Mouse (Mus musculus) megakaryocyte-erythroid progenitor cell, adult 5-6 weeks (primary cell): ENCODE results near the gene Hemk1. TPM values are rescaled to one million over a fixed set of nuclear protein-coding genes. Genes with fewer than 3 reads are reported as not detected.

ENCODE experiments used
- ATAC-seq: replicated peaks from 2 replicates; pipeline ENCODE4 v1.8.0; 2016; ENCODE audit warnings: mild to moderate bottlenecking, inconsistent platforms; ENCODE audit not compliant: severe bottlenecking, poor library complexity, low FRiP score, low TSS enrichment
- total RNA-seq, 2 experiments: library from RNA; stranded (forward) in 1 of 2; stranded (reverse) in 1 of 2; fragments of 200-1000, 215-1000 nt in 1 of 2; fragments of >200 nt in 1 of 2; fragmentation: Nextera tagmentation in 1 of 2; gene quantifications; 2 replicates each; pipeline ENCODE4 v1.2.3; 2014 to 2017

The Hemk1 gene
- total RNA-seq, 2 experiments from 2014 or later = 4.9 to 18.8 TPM

DNA sequence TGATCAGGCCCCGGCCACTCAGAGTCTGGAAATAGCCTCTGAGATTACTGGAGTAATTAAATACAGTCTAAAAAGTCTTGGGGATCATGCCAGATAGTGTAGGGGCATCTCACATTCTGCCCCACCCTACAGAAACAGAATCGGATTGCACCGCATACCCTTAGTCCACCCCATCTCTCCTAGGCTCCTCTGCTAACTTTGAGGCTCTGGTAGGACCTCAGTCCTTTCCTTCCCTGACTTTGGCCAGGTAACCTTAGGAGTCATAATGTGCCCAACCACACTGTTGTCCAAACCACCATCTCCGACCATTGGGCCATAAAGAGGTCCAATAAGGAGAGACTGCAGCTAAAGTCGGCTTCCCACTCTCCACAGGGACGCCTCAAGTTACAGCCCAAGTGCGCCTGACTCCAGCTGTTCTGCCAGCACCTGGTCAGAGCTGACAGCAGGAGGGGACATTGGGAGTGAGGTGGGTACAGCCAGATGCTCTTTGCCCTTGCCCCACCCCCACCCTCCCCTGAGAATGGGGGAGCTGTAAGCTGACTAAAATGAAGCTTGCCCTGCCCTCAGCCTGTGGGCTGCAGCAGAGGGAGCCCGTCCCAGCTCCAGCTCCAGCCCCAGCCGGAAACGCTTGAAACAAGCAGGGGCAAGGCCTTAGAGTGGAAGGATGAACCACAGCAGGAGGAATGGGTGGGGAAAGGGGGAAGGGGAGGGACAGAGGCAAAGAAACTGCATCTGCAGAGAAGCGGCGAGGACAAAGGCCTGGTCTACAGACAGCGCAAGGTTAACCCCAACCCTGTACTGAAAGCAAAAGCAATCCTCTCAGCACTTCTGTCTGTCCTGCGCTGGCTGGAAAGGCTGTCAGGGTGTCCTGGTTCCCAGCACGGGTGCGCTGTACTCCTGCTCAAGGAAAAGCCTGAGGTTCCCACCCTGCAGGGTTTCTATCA, 58.5 kb downstream of the Hemk1 start:
- ATAC-seq = peak; percentile 14; the same call in 1 of the 2 replicates

DNA sequence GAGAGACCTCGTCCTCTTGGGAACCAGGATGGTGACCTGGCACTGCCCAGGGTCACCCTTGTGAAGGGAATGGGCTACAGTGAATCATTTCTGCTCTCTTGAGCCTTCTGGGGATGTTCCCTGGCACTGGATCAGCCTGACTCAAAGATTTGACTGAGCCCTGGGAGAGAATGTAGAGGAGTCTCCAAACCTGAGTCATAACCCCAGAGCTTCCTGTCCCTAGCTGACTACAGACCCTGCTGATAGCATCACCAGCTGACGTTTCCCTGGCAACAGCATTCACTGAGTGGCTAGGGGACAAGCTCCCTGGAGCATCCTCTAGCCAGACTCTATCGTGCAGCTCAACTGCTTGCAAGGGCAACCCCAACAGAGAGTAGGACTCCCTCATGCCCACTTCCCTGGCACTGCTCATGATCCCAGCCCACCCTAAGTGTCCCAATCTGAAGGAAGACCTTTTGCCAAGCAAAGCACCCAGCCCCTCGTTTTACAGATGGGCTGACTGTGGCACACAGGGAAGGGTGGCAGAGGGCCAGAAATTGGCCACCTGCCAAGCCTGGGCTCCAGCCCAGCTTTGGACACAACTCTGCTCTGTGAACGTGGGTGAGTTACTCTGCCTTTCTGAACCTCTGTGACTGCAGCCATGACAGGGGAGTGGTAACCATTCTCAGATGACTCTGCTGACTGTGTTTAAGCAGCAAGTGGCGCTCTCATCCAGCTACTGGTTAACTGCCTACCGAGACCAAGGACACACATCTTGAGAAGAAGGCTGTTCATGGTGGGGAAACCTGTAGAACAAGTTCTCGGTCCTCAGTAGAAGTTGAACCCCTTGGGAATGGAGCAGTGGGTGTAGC, 59.4 kb downstream of the Hemk1 start:
- peak; percentile 23; the same call in 1 of the 2 replicates for ATAC-seq

DNA sequence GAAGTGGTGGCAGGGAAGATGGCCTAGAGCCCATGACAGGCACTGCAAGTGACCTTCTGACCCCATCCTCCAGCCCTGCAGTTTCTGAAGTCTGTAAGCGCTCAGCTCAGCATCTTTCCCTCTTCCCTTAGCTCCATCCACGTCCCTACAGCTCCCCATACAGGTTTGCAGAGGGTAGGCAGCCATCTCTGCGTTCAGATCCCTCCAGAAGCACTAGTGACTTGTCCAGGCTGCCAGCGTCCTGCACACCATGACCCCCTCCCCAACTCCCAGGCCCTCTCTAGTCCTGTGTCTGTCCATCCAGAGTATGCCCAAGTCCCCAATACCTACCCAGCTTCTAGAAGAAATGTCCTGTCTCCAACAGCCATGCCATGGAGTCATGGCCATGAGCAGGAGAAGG, 60.0 kb downstream of the Hemk1 start:
- no peak for ATAC-seq

DNA sequence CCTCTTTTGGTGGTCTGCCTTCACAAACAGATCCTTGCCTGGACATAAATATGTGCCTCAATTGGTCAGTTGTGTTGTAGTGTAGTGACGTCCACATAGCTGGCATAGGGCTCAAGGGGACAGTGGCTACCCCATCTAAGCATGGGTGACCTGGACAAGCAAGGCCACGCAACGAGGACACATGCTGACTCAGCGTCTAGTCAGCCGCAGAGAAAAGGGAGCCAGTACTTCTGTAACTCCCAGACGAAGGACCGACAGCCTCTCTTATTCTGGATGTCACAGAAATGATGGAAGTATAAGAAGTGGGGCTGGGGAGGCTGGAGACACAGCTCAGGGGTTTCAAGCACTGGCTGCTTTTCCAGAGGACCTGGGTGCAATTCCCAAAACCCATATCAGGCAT, 60.5 kb downstream of the Hemk1 start:
- ATAC-seq = no peak

Other genes with a start within 250 kb of the Hemk1 start
- 0.09 TPM in 1 of 2 replicates, not detected in the other for gene Dock3, start 106.4 kb downstream of the Hemk1 start, total RNA-seq (2014; fragmentation: Nextera tagmentation)
- gene Dock3, start 106.4 kb downstream of the Hemk1 start, total RNA-seq (2017) = not detected in 2 replicates
- 26.8 and 34.0 TPM in 2 replicates for gene Mapkapk3, start 48.5 kb downstream of the Hemk1 start, total RNA-seq (2014; fragmentation: Nextera tagmentation)
- 26.9 and 31.6 TPM in 2 replicates for gene Mapkapk3, start 48.5 kb downstream of the Hemk1 start, total RNA-seq (2017)
- gene Cish, start 42.3 kb downstream of the Hemk1 start, total RNA-seq (2014; fragmentation: Nextera tagmentation) = 2.9 and 9.3 TPM in 2 replicates
- 1.2 and 1.6 TPM in 2 replicates for gene Cish, start 42.3 kb downstream of the Hemk1 start, total RNA-seq (2017)
- not detected in 2 replicates for gene 6430571L13Rik, start 2.3 kb upstream of the Hemk1 start, total RNA-seq (2014; fragmentation: Nextera tagmentation)
- gene 6430571L13Rik, start 2.3 kb upstream of the Hemk1 start, total RNA-seq (2017) = 0.47 TPM in 1 of 2 replicates, not detected in the other
- 0.10 TPM in 1 of 2 replicates, not detected in the other for gene Cacna2d2, start 61.3 kb upstream of the Hemk1 start, total RNA-seq (2014; fragmentation: Nextera tagmentation)
- not detected in 2 replicates for gene Cacna2d2, start 61.3 kb upstream of the Hemk1 start, total RNA-seq (2017)
- gene Tmem115, start 195.6 kb upstream of the Hemk1 start, total RNA-seq (2014; fragmentation: Nextera tagmentation) = 15.0 and 18.4 TPM in 2 replicates
- gene Tmem115, start 195.6 kb upstream of the Hemk1 start, total RNA-seq (2017) = 13.3 and 15.7 TPM in 2 replicates
- gene Cyb561d2, start 203.8 kb upstream of the Hemk1 start, total RNA-seq (2014; fragmentation: Nextera tagmentation) = 5.3 and 16.6 TPM in 2 replicates
- 14.5 and 15.0 TPM in 2 replicates for gene Cyb561d2, start 203.8 kb upstream of the Hemk1 start, total RNA-seq (2017)
- gene Nprl2, start 203.9 kb upstream of the Hemk1 start, total RNA-seq (2014; fragmentation: Nextera tagmentation) = 14.8 and 19.1 TPM in 2 replicates
- gene Nprl2, start 203.9 kb upstream of the Hemk1 start, total RNA-seq (2017) = 7.5 and 8.7 TPM in 2 replicates
- not detected in 2 replicates for gene Zmynd10, start 208.9 kb upstream of the Hemk1 start, total RNA-seq (2014; fragmentation: Nextera tagmentation)
- not detected in 2 replicates for gene Zmynd10, start 208.9 kb upstream of the Hemk1 start, total RNA-seq (2017)
- gene Rassf1, start 213.2 kb upstream of the Hemk1 start, total RNA-seq (2014; fragmentation: Nextera tagmentation) = 24.6 and 29.3 TPM in 2 replicates
- 32.8 and 40.3 TPM in 2 replicates for gene Rassf1, start 213.2 kb upstream of the Hemk1 start, total RNA-seq (2017)
- 27.2 and 33.6 TPM in 2 replicates for gene Tusc2, start 224.9 kb upstream of the Hemk1 start, total RNA-seq (2014; fragmentation: Nextera tagmentation)
- 15.6 and 26.1 TPM in 2 replicates for gene Tusc2, start 224.9 kb upstream of the Hemk1 start, total RNA-seq (2017)
- 7.6 and 23.6 TPM in 2 replicates for gene Hyal2, start 229.6 kb upstream of the Hemk1 start, total RNA-seq (2014; fragmentation: Nextera tagmentation)
- 5.4 and 8.3 TPM in 2 replicates for gene Hyal2, start 229.6 kb upstream of the Hemk1 start, total RNA-seq (2017)
- 1.1 and 5.9 TPM in 2 replicates for gene Hyal1, start 238.6 kb upstream of the Hemk1 start, total RNA-seq (2014; fragmentation: Nextera tagmentation)
- gene Hyal1, start 238.6 kb upstream of the Hemk1 start, total RNA-seq (2017) = 1.1 and 4.3 TPM in 2 replicates
- 46.2 and 49.0 TPM in 2 replicates for gene Naa80, start 240.5 kb upstream of the Hemk1 start, total RNA-seq (2014; fragmentation: Nextera tagmentation)
- gene Naa80, start 240.5 kb upstream of the Hemk1 start, total RNA-seq (2017) = 15.8 and 25.8 TPM in 2 replicates
- 5.1 and 9.4 TPM in 2 replicates for gene Hyal3, start 242.5 kb upstream of the Hemk1 start, total RNA-seq (2014; fragmentation: Nextera tagmentation)
- gene Hyal3, start 242.5 kb upstream of the Hemk1 start, total RNA-seq (2017) = 0.61 and 3.3 TPM in 2 replicates
- gene Ifrd2, start 249.3 kb upstream of the Hemk1 start, total RNA-seq (2014; fragmentation: Nextera tagmentation) = 226 and 251 TPM in 2 replicates
- 103 and 192 TPM in 2 replicates for gene Ifrd2, start 249.3 kb upstream of the Hemk1 start, total RNA-seq (2017)